ENCODE assay signal across 17 mouse cellular contexts in genomic region chr7:25294960-25295722, GRCm38 (mm10). TPM values are rescaled to one million over a fixed set of nuclear protein-coding genes. Genes with fewer than 3 reads are reported as not detected.
A peak's percentile ranks its signal among the peaks of the same experiment; 100 is the strongest.
DNase-seq lines count a peak whose midpoint lies in the region; ATAC-seq and TF ChIP-seq lines count a peak whose summit lies in the region.
"Had no signal": no experiment of that assay in that cellular context is flagged by ENCODE, and none has a peak within 500 bp of the region (broad histone marks: within the 10 kb centered on the region; RNA-seq: fewer than 3 reads in every experiment).

No protein-coding gene starts in this region.

- H3K27ac ChIP-seq in forebrain, embryonic 12.5 days: 0 out of 2 replicates have a peak overlapping the region, but pooled peaks have one; percentile 98
- H3K27ac ChIP-seq in forebrain, postnatal 0 days (ENCODE audit: low read depth, low read length): no peak overlapping the region
- no peak overlapping the region for H3K27ac ChIP-seq in kidney, embryonic 15.5 days
- H3K27ac ChIP-seq: heart, adult 2 months; liver, embryonic 15.5 days had no signal

- no peak overlapping the region for H3K4me2 ChIP-seq in forebrain, embryonic 12.5 days
- no peak overlapping the region for H3K4me2 ChIP-seq in forebrain, postnatal 0 days (ENCODE audit: low read depth)
- no peak overlapping the region for H3K4me2 ChIP-seq in kidney, embryonic 15.5 days
- H3K4me2 ChIP-seq: liver, embryonic 15.5 days had no signal

- TF ChIP-seq CTCF in forebrain, postnatal 0 days (IDR thresholded peaks at IDR 0.05; ENCODE audit: low read depth): no peak

- WGBS in forebrain, embryonic 12.5 days: 89% methylated on average over 12 of the region's 12 CpGs
- WGBS in forebrain, postnatal 0 days: 85% methylated on average over 12 of the region's 12 CpGs
- 84% methylated on average over 12 of the region's 12 CpGs for whole genome bisulfite sequencing in kidney, embryonic 15.5 days

- H3K9ac ChIP-seq in forebrain, embryonic 12.5 days: no peak overlapping the region
- no peak overlapping the region for H3K9ac ChIP-seq in forebrain, postnatal 0 days
- H3K9ac ChIP-seq in kidney, embryonic 15.5 days: no peak overlapping the region
- H3K9ac ChIP-seq: liver, embryonic 15.5 days had no signal

- ATAC-seq in forebrain, embryonic 12.5 days (ENCODE audit: low FRiP score): no peak
- no peak for ATAC-seq in forebrain, postnatal 0 days
- ATAC-seq in kidney, embryonic 15.5 days (replicated peaks; ENCODE audit: low FRiP score): no peak

- no peaks in the 10 kb centered on the region for H3K9me3 ChIP-seq in forebrain, embryonic 12.5 days
- H3K9me3 ChIP-seq in forebrain, postnatal 0 days (ENCODE audit: low read length): no peaks in the 10 kb centered on the region
- no peaks in the 10 kb centered on the region for H3K9me3 ChIP-seq in kidney, embryonic 15.5 days (replicated peaks)
- H3K9me3 ChIP-seq: liver, embryonic 15.5 days had no signal

- no peaks in the 10 kb centered on the region for H3K27me3 ChIP-seq in forebrain, embryonic 12.5 days
- H3K27me3 ChIP-seq in forebrain, postnatal 0 days (ENCODE audit: insufficient read depth, low read length): no peaks in the 10 kb centered on the region
- no peaks in the 10 kb centered on the region for H3K27me3 ChIP-seq in kidney, embryonic 15.5 days
- H3K27me3 ChIP-seq: liver, embryonic 15.5 days had no signal

- DNase-seq in forebrain, postnatal 0 days: no peak
- DNase-seq in kidney, adult 9 months: peak; percentile 4
- DNase-seq in testis, postnatal 10 days (ENCODE audit: low spot score): peak; percentile 40
- no peak for DNase-seq in testis, postnatal 14 days (ENCODE audit: low spot score)
- DNase-seq in T-cell, adult 2 months (ENCODE audit: low spot score): no peak
- no peak for DNase-seq in cerebellum, postnatal 4 days (ENCODE audit: low spot score in 2 of 2)
- DNase-seq: adrenal gland, postnatal 10 days; heart, adult 2 months; heart, postnatal 4 days; kidney, adult 2 months; lung, postnatal 36 days had no signal

- no peak overlapping the region for H3K4me3 ChIP-seq in forebrain, embryonic 12.5 days (replicated peaks)
- H3K4me3 ChIP-seq in forebrain, postnatal 0 days (ENCODE audit: low read depth, low read length): no peak overlapping the region
- H3K4me3 ChIP-seq in kidney, embryonic 15.5 days (replicated peaks): no peak overlapping the region
- H3K4me3 ChIP-seq: heart, adult 2 months; liver, embryonic 15.5 days had no signal

- H3K36me3 ChIP-seq in forebrain, embryonic 12.5 days (replicated peaks): peaks cover 59% of the 10 kb centered on the region
- peaks cover 54% of the 10 kb centered on the region for H3K36me3 ChIP-seq in forebrain, postnatal 0 days (ENCODE audit: insufficient read depth)
- H3K36me3 ChIP-seq in kidney, embryonic 15.5 days: peaks cover 56% of the 10 kb centered on the region

- peaks cover 35% of the 10 kb centered on the region for H3K4me1 ChIP-seq in forebrain, embryonic 12.5 days
- H3K4me1 ChIP-seq in forebrain, postnatal 0 days (ENCODE audit: insufficient read depth): peaks cover 8% of the 10 kb centered on the region; the same call in 1 of the 2 replicates
- peaks cover 44% of the 10 kb centered on the region for H3K4me1 ChIP-seq in kidney, embryonic 15.5 days

RNA-seq across cellular contexts. Expression of gene Pafah1b3, which starts 2.6 kb away (rescaled TPM):
- 378 and 384 TPM in 2 replicates for polyA plus RNA-seq in forebrain, embryonic 12.5 days (2016; fragmentation: Nextera tagmentation; extraction: Ambion mirVana)
- total RNA-seq in forebrain, postnatal 0 days (2014; rRNA removed): 407 and 461 TPM in 2 replicates
- polyA plus RNA-seq in forebrain, postnatal 0 days (2015; fragmentation: Nextera tagmentation; extraction: Ambion mirVana): 517 and 583 TPM in 2 replicates
- polyA plus RNA-seq in kidney, embryonic 15.5 days (2015; fragmentation: Nextera tagmentation; extraction: Ambion mirVana): 181 and 191 TPM in 2 replicates

RNA-seq across cellular contexts. Expression of gene Prr19, which starts 6.1 kb away (rescaled TPM):
- 1.3 and 1.7 TPM in 2 replicates for polyA plus RNA-seq in forebrain, embryonic 12.5 days (2016; fragmentation: Nextera tagmentation; extraction: Ambion mirVana)
- 2.1 and 2.5 TPM in 2 replicates for total RNA-seq in forebrain, postnatal 0 days (2014; rRNA removed)
- polyA plus RNA-seq in forebrain, postnatal 0 days (2015; fragmentation: Nextera tagmentation; extraction: Ambion mirVana): 2.6 and 3.5 TPM in 2 replicates
- 0.90 and 1.0 TPM in 2 replicates for polyA plus RNA-seq in kidney, embryonic 15.5 days (2015; fragmentation: Nextera tagmentation; extraction: Ambion mirVana)
- total RNA-seq: adrenal gland, postnatal 10 days; heart, adult 2 months; heart, postnatal 4 days; monocyte, adult 5-6 weeks had no signal
- polyA plus RNA-seq: heart, adult 2 months; large intestine, adult 2 months had no signal

RNA-seq across cellular contexts. Expression of gene Tmem145, which starts 10.8 kb away (rescaled TPM):
- 11.9 and 12.1 TPM in 2 replicates for polyA plus RNA-seq in forebrain, embryonic 12.5 days (2016; fragmentation: Nextera tagmentation; extraction: Ambion mirVana)
- 55.9 and 63.2 TPM in 2 replicates for total RNA-seq in forebrain, postnatal 0 days (2014; rRNA removed)
- 46.7 and 68.0 TPM in 2 replicates for polyA plus RNA-seq in forebrain, postnatal 0 days (2015; fragmentation: Nextera tagmentation; extraction: Ambion mirVana)
- 0.68 and 0.87 TPM in 2 replicates for polyA plus RNA-seq in kidney, embryonic 15.5 days (2015; fragmentation: Nextera tagmentation; extraction: Ambion mirVana)
- total RNA-seq: heart, adult 2 months; heart, postnatal 4 days; monocyte, adult 5-6 weeks had no signal
- polyA plus RNA-seq: thymus, postnatal 0 days had no signal

RNA-seq across cellular contexts. Expression of gene Megf8, which starts 21.8 kb away (rescaled TPM):
- polyA plus RNA-seq in forebrain, embryonic 12.5 days (2016; fragmentation: Nextera tagmentation; extraction: Ambion mirVana): 18.5 and 18.8 TPM in 2 replicates
- 50.5 and 67.8 TPM in 2 replicates for total RNA-seq in forebrain, postnatal 0 days (2014; rRNA removed)
- 8.7 and 12.8 TPM in 2 replicates for polyA plus RNA-seq in forebrain, postnatal 0 days (2015; fragmentation: Nextera tagmentation; extraction: Ambion mirVana)
- 13.3 and 16.4 TPM in 2 replicates for polyA plus RNA-seq in kidney, embryonic 15.5 days (2015; fragmentation: Nextera tagmentation; extraction: Ambion mirVana)

RNA-seq across cellular contexts. Expression of gene Cic, which starts 27.6 kb away (rescaled TPM):
- 40.8 and 46.9 TPM in 2 replicates for polyA plus RNA-seq in forebrain, embryonic 12.5 days (2016; fragmentation: Nextera tagmentation; extraction: Ambion mirVana)
- total RNA-seq in forebrain, postnatal 0 days (2014; rRNA removed): 119 and 121 TPM in 2 replicates
- 25.4 and 31.3 TPM in 2 replicates for polyA plus RNA-seq in forebrain, postnatal 0 days (2015; fragmentation: Nextera tagmentation; extraction: Ambion mirVana)
- 28.2 and 32.4 TPM in 2 replicates for polyA plus RNA-seq in kidney, embryonic 15.5 days (2015; fragmentation: Nextera tagmentation; extraction: Ambion mirVana)

Comparison
In these comparisons a context has a peak if more than half of its experiments do, and no peak if none do; other contexts are left out.
1. DNase-seq: peak in kidney, adult 9 months (single experiment) and testis, postnatal 10 days (single experiment); none in forebrain, postnatal 0 days (single experiment), testis, postnatal 14 days (single experiment), T-cell, adult 2 months (single experiment) and cerebellum, postnatal 4 days (0 of 2).